Mouse (Mus musculus) left cerebral cortex, postnatal 14 days (tissue): ENCODE data around the gene Arhgef3. TPM values are rescaled to one million over a fixed set of nuclear protein-coding genes. Genes with fewer than 3 reads are reported as not detected.

Source experiments
- microRNA-seq, 2 experiments: library from miRNA; unstranded; fragments of <30 nt; microRNA quantifications; one replicate each; pipeline ENCODE4 v1.2.0; 2022
- total RNA-seq, 2 experiments: library from RNA; stranded (reverse); gene quantifications; 2 replicates each; pipeline ENCODE4 v1.2.3; 2021

Arhgef3 gene
- total RNA-seq, 2 experiments from 2014 or later: 50.4 to 50.5 TPM

Small RNAs within 50 kb of the gene (microRNA-seq; reads per million reads assigned to microRNA genes)
- 0 reads per million in 2 experiments for gene Gm23633

Other genes starting within 250 kb of the Arhgef3 start
- gene Asb14, start 220.3 kb upstream of the Arhgef3 start, total RNA-seq: under 1 TPM in 1 of 2 experiments, not detected in 1; 0.38 TPM
- 10 to 100 TPM; 61.8 to 63.2 TPM for gene Appl1, start 143.7 kb upstream of the Arhgef3 start, total RNA-seq
- not detected for gene Hesx1, start 120.5 kb upstream of the Arhgef3 start, total RNA-seq
- gene Il17rd, start 76.0 kb upstream of the Arhgef3 start, total RNA-seq: 1 to 10 TPM; 2.9 to 3.1 TPM